Mouse (Mus musculus) spleen, postnatal 4 days (tissue): ENCODE results near the gene Ntf3.

ENCODE experiments used
- DNase-seq, 2 experiments: peaks; one replicate each; pipeline ENCODE4 v3.0.0; 2022; ENCODE audit warnings: low spot score in 2 of 2

Gene Ntf3

GRCm38 (mm10) chr6:126106051-126106797 lies 60.5 kb downstream of the Ntf3 start:
- no peak for DNase-seq

- no peak for DNase-seq
Observed at GRCm38 (mm10) chr6:126105083-126105740, 61.5 kb downstream of the Ntf3 start.

- no peak for DNase-seq
Observed at GRCm38 (mm10) chr6:126102571-126102970, 64.1 kb downstream of the Ntf3 start.

GRCm38 (mm10) chr6:126102007-126102406 lies 64.7 kb downstream of the Ntf3 start:
- DNase-seq = no peak

GRCm38 (mm10) chr6:126100579-126100978 lies 66.1 kb downstream of the Ntf3 start:
- DNase-seq = no peak

- DNase-seq = no peak
Observed at GRCm38 (mm10) chr6:126097471-126097870, 69.2 kb downstream of the Ntf3 start.

- DNase-seq = no peak
Observed at GRCm38 (mm10) chr6:126096085-126096484, 70.6 kb downstream of the Ntf3 start.

- DNase-seq = no peak
Observed at GRCm38 (mm10) chr6:126095041-126095440, 71.7 kb downstream of the Ntf3 start.

GRCm38 (mm10) chr6:126092026-126092425 lies 74.7 kb downstream of the Ntf3 start:
- no peak for DNase-seq

GRCm38 (mm10) chr6:126090063-126090462 lies 76.6 kb downstream of the Ntf3 start:
- DNase-seq = no peak

GRCm38 (mm10) chr6:126088489-126089265 lies 78.0 kb downstream of the Ntf3 start:
- no peak for DNase-seq

- DNase-seq = no peak
Observed at GRCm38 (mm10) chr6:126086321-126086950, 80.3 kb downstream of the Ntf3 start.

- DNase-seq = no peak
Observed at GRCm38 (mm10) chr6:126080531-126080930, 86.2 kb downstream of the Ntf3 start.

GRCm38 (mm10) chr6:126057706-126058105 lies 109.0 kb downstream of the Ntf3 start:
- DNase-seq = no peak

GRCm38 (mm10) chr6:126053136-126053535 lies 113.6 kb downstream of the Ntf3 start:
- DNase-seq = no peak
